Mouse (Mus musculus) myocyte (in vitro differentiated cells): ENCODE results near the gene S100pbp. TPM values are rescaled to one million over a fixed set of nuclear protein-coding genes. Genes with fewer than 3 reads are reported as not detected.

Experiments
- H3K27me3 ChIP-seq: one replicate; pipeline ENCODE4 v1.6.1; 2011; ENCODE audit not compliant: control insufficient read depth, insufficient read depth, insufficient read length
- H3K36me3 ChIP-seq: one replicate; pipeline ENCODE4 v1.6.1; 2011; ENCODE audit not compliant: control insufficient read depth, insufficient read depth
- H3K4me2 ChIP-seq: one replicate; pipeline ENCODE4 v1.6.1; 2011; ENCODE audit warnings: low read depth, control low read depth
- H3K4me3 ChIP-seq: one replicate; pipeline ENCODE4 v1.5.1; 2011; ENCODE audit warnings: mild to moderate bottlenecking, control low read depth, moderate library complexity
- H3K79me2 ChIP-seq: one replicate; pipeline ENCODE4 v1.6.1; 2011; ENCODE audit not compliant: control insufficient read depth, insufficient read depth
- H3ac ChIP-seq: one replicate; pipeline ENCODE4 v1.6.1; 2011; ENCODE audit not compliant: control insufficient read depth, insufficient read length
- CEBPB ChIP-seq: IDR thresholded peaks from 2 replicates; pipeline ENCODE4 v1.6.1; 2011; ENCODE audit warnings: mild to moderate bottlenecking, moderate library complexity; ENCODE audit not compliant: poor library complexity, insufficient read depth, severe bottlenecking
- E2F4 ChIP-seq: IDR thresholded peaks from one replicate; pipeline ENCODE4 v1.6.1; 2011; ENCODE audit warnings: mild to moderate bottlenecking, control low read depth, moderate library complexity; ENCODE audit not compliant: insufficient read depth
- MAX ChIP-seq: IDR thresholded peaks from one replicate; pipeline ENCODE4 v1.6.1; 2011; ENCODE audit warnings: low read depth, mild to moderate bottlenecking, control low read depth
- MYOD1 ChIP-seq, 3 experiments: IDR thresholded peaks; one replicate each; pipeline ENCODE4 v1.6.1; 2011; ENCODE audit warnings: control low read depth in 2 of 3, low read depth in 2 of 3, mild to moderate bottlenecking in 2 of 3, moderate library complexity in 1 of 3; ENCODE audit not compliant: insufficient read length in 2 of 3, control insufficient read depth in 1 of 3
- MYOG ChIP-seq, 3 experiments: IDR thresholded peaks; one replicate each; pipeline ENCODE4 v1.6.1; 2011; ENCODE audit warnings: control low read depth in 2 of 3, low read depth in 2 of 3, mild to moderate bottlenecking in 2 of 3; ENCODE audit not compliant: insufficient read length in 2 of 3, control insufficient read depth in 1 of 3, insufficient read depth in 1 of 3
- POLR2A ChIP-seq: IDR thresholded peaks from one replicate; pipeline ENCODE4 v1.6.1; 2011; ENCODE audit warnings: low read depth, mild to moderate bottlenecking, control low read depth, moderate library complexity; ENCODE audit not compliant: insufficient read length
- POLR2AphosphoS2 ChIP-seq: IDR thresholded peaks from one replicate; pipeline ENCODE4 v1.6.1; 2011; ENCODE audit warnings: low read depth, control low read depth; ENCODE audit not compliant: insufficient read length
- REST ChIP-seq: IDR thresholded peaks from one replicate; pipeline ENCODE4 v1.6.1; 2011; ENCODE audit warnings: mild to moderate bottlenecking, control low read depth, moderate library complexity; ENCODE audit not compliant: insufficient read depth, insufficient read length
- SRF ChIP-seq: IDR thresholded peaks from one replicate; pipeline ENCODE4 v1.6.1; 2011; ENCODE audit warnings: low read depth; ENCODE audit not compliant: control insufficient read depth, insufficient read length
- TCF12 ChIP-seq: IDR thresholded peaks from one replicate; pipeline ENCODE4 v1.6.1; 2011; ENCODE audit warnings: mild to moderate bottlenecking, control low read depth; ENCODE audit not compliant: poor library complexity, insufficient read depth, severe bottlenecking
- TCF3 ChIP-seq: IDR thresholded peaks from one replicate; pipeline ENCODE4 v1.6.1; 2011; ENCODE audit warnings: low read depth, control low read depth; ENCODE audit not compliant: insufficient read length
- USF1 ChIP-seq: IDR thresholded peaks from one replicate; pipeline ENCODE4 v1.6.1; 2011; ENCODE audit warnings: low read depth, mild to moderate bottlenecking, control low read depth, moderate library complexity
- polyA plus RNA-seq: library from polyadenylated mRNA; unstranded; fragments of >200 nt; fragmentation: generic; extraction: Trizol; gene quantifications from one replicate; pipeline ENCODE4 v1.2.1, GENCODE M21; 2012; ENCODE audit warnings: missing spikeins

S100pbp gene
- polyA plus RNA-seq, 1 experiment, result 7.8 TPM

DNA sequence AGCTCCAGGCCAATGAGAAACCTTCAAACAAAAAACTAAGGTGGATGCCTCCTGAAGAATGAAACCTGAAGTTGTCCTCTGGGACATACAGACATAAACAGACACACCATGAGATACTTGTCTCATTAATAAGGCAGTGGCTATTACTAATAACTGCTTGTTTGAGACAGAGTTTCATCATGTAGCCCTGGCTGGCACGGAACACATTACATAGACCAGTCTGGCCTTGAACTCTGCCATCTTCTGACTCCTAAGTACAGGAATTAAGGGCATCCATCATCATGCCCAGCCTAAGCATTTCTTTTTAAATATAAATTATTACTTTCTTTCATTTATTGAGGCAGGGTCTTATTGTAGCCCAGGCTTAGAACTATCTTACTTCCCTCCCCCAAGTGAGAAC lies 28.5 kb downstream of the S100pbp start:
- TF ChIP-seq SRF (no peak), REST (no peak), POLR2A (no peak), POLR2AphosphoS2 (no peak), MAX (no peak), CEBPB (no peak), MYOD1 (IDR thresholded peaks at IDR 0.05; ENCODE audit: control insufficient read depth in 1 of 3, insufficient read length in 2 of 3, low read depth in 2 of 3) (no peak), MYOG (IDR thresholded peaks at IDR 0.05; ENCODE audit: control insufficient read depth in 1 of 3, insufficient read depth in 1 of 3, insufficient read length in 2 of 3, low read depth in 2 of 3) (no peak), TCF3 (no peak), TCF12 (no peak), USF1 (no peak), E2F4 (no peak)
- Histone ChIP-seq H3K4me3 (no peak overlapping the region), H3K79me2 (no peaks in the 10 kb centered on the region), H3ac (no peak overlapping the region), H3K36me3 (peaks cover 22% of the 10 kb centered on the region), H3K27me3 (no peaks in the 10 kb centered on the region), H3K4me2 (no peak overlapping the region)

DNA sequence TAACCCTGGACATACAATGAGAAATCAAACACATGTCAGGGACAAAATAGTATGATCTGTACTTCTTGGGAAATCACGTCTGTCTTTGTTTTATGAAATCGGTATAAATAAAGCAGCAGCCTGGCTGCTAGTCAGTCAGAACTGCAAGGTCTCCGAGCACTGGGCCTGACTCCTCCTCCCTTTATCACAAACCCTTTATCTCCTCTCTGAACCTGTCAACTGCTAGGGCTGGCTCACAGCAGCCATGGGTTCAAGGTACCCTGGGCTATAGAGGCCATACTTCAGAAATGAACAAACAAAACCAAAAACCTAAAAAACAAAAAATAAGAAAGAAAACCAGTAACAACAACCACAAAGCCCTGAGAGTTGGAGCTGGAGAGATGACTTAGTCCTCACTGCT lies 31.0 kb downstream of the S100pbp start:
- Histone ChIP-seq H3K36me3 (peaks cover 20% of the 10 kb centered on the region), H3K27me3 (no peaks in the 10 kb centered on the region), H3K79me2 (no peaks in the 10 kb centered on the region), H3K4me2 (no peak overlapping the region), H3K4me3 (no peak overlapping the region), H3ac (no peak overlapping the region)
- TF ChIP-seq REST (no peak), POLR2A (no peak), USF1 (no peak), MAX (no peak), MYOG (IDR thresholded peaks at IDR 0.05; ENCODE audit: control insufficient read depth in 1 of 3, insufficient read depth in 1 of 3, insufficient read length in 2 of 3, low read depth in 2 of 3) (no peak)

DNA sequence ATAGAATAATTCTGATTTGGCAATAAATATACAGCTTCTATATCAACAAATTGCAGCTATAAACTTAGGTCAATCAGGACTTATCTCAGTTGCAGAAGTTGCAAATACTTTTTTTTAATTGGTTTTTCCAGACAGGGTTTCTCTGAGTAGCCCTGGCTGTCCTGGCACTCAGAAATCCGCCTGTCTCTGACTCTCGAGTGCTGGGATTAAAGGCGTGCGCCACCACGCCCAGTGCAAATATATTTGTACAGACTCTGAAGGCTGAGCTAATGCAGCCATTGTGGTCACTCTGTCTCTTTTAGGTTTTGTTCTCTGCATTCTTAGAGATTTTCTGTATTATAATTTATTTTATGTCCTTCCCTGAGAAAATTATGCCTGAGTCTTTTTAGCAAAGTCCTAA lies 32.0 kb downstream of the S100pbp start:
- H3K36me3 ChIP-seq, result peaks cover 27% of the 10 kb centered on the region
- TF ChIP-seq MYOD1 (IDR thresholded peaks at IDR 0.05; ENCODE audit: control insufficient read depth in 1 of 3, insufficient read length in 2 of 3, low read depth in 2 of 3) (no peak), MYOG (IDR thresholded peaks at IDR 0.05; ENCODE audit: control insufficient read depth in 1 of 3, insufficient read depth in 1 of 3, insufficient read length in 2 of 3, low read depth in 2 of 3) (no peak), SRF (no peak), TCF12 (no peak), POLR2A (no peak), REST (no peak), TCF3 (no peak), POLR2AphosphoS2 (no peak), E2F4 (no peak), CEBPB (no peak)

DNA sequence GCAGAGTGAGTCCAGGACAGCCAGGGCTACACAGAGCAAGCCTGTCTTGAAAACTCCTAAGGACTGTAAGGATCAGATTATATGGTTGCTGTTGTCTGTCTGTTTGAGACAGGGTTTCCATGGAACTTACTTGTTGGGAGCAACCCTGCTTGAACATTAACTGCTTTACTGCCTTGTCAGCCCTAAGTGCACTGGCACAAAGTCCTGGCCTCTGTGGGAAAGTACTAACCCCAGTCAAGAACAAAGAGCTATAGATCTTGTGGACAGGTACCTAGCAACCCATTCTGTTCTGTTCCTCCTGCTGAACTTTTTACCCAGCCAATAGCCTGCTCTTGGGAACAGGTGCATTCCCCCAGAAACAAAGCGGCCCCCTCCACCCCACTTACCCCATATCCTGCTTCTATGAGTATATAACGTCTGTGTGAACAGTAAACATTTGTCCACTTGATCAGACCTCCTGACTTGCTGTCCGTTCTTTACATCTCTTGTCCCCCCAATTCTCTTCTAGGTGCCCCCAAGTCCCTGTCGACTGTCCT lies 38.2 kb downstream of the S100pbp start:
- H3K79me2 ChIP-seq, result no peaks in the 10 kb centered on the region
- no peak for TF ChIP-seq REST
- no peak for TF ChIP-seq POLR2AphosphoS2
- TF ChIP-seq TCF3, result no peak
- TF ChIP-seq MYOD1 (IDR thresholded peaks at IDR 0.05; ENCODE audit: control insufficient read depth in 1 of 3, insufficient read length in 2 of 3, low read depth in 2 of 3), result no peak
- no peak for TF ChIP-seq USF1
- no peak for TF ChIP-seq SRF
- no peak for TF ChIP-seq E2F4
- TF ChIP-seq MAX, result no peak
- H3K4me3 ChIP-seq, result no peak overlapping the region
- H3K4me2 ChIP-seq, result no peak overlapping the region
- H3ac ChIP-seq, result no peak overlapping the region
- H3K36me3 ChIP-seq, result peaks cover 45% of the 10 kb centered on the region
- H3K27me3 ChIP-seq, result no peaks in the 10 kb centered on the region

More for the DNA sequence above, 32.0 kb downstream of the S100pbp start:
- no peak overlapping the region for H3K4me3 ChIP-seq
- H3K27me3 ChIP-seq, result no peaks in the 10 kb centered on the region
- no peak overlapping the region for H3ac ChIP-seq
- H3K79me2 ChIP-seq, result no peaks in the 10 kb centered on the region
- H3K4me2 ChIP-seq, result no peak overlapping the region

DNA sequence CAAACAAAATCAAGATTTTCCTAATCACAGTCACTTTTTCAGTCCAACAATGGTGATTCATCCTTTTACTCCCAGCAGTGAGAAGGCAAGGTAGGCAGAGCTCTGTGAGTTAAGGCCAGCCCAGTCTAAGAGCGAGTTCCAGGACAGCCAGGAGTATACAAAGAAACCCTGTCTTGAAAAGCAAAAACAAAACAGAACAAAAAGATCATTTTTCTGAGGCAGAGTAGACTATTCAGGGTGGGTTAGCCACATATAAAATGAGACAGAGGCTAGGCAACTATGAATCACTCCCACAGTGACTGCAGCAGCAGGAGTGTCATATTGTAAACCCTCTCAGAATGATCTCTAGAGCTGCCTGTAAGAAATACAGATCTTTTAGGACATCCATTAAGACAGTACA lies 40.2 kb downstream of the S100pbp start:
- Histone ChIP-seq H3ac (no peak overlapping the region), H3K27me3 (no peaks in the 10 kb centered on the region), H3K4me2 (no peak overlapping the region), H3K4me3 (no peak overlapping the region), H3K79me2 (no peaks in the 10 kb centered on the region), H3K36me3 (peaks cover 27% of the 10 kb centered on the region)
- no peak for TF ChIP-seq MAX
- no peak for TF ChIP-seq E2F4
- TF ChIP-seq MYOG (IDR thresholded peaks at IDR 0.05; ENCODE audit: control insufficient read depth in 1 of 3, insufficient read depth in 1 of 3, insufficient read length in 2 of 3, low read depth in 2 of 3), result no peak
- TF ChIP-seq TCF3, result no peak
- TF ChIP-seq SRF, result no peak
